Mouse (Mus musculus) heart, adult 11 months (tissue): ENCODE measurements around the gene Arfgef2.

ENCODE experiments used
- DNase-seq: peaks from one replicate; pipeline ENCODE4 v3.0.0; 2022

Gene Arfgef2

GRCm38 (mm10) chr2:166805250-166806172 lies at the start of gene Arfgef2:
Gene Arfgef2, plus strand, starts transcription at chr2:166805588.
- peak; percentile 99 for DNase-seq

- DNase-seq: no peak
These were observed 47.4 kb upstream of the Arfgef2 start for GRCm38 (mm10) chr2:166757969-166758368.

- no peak for DNase-seq
These were observed 41.3 kb upstream of the Arfgef2 start for GRCm38 (mm10) chr2:166764051-166764450.

- no peak for DNase-seq
These were observed 37.8 kb upstream of the Arfgef2 start for GRCm38 (mm10) chr2:166767591-166767990.

GRCm38 (mm10) chr2:166771396-166771795 lies 34.0 kb upstream of the Arfgef2 start:
- DNase-seq: peak; percentile 97

- DNase-seq: peak; percentile 93
These were observed 31.8 kb upstream of the Arfgef2 start for GRCm38 (mm10) chr2:166773587-166773986.

- no peak for DNase-seq
These were observed 31.1 kb upstream of the Arfgef2 start for GRCm38 (mm10) chr2:166774275-166774674.

GRCm38 (mm10) chr2:166775357-166775893 lies 30.0 kb upstream of the Arfgef2 start:
- no peak for DNase-seq

GRCm38 (mm10) chr2:166776272-166776671 lies 29.1 kb upstream of the Arfgef2 start:
- DNase-seq: no peak

- DNase-seq: no peak
These were observed 25.4 kb upstream of the Arfgef2 start for GRCm38 (mm10) chr2:166779956-166780355.

- DNase-seq: peak; percentile 93
These were observed 24.3 kb upstream of the Arfgef2 start for GRCm38 (mm10) chr2:166780980-166781578.

GRCm38 (mm10) chr2:166784376-166784775 lies 21.0 kb upstream of the Arfgef2 start:
- DNase-seq: no peak

GRCm38 (mm10) chr2:166786353-166787004 lies 18.9 kb upstream of the Arfgef2 start:
- peak; percentile 99 for DNase-seq

GRCm38 (mm10) chr2:166791738-166792137 lies 13.7 kb upstream of the Arfgef2 start:
- DNase-seq: no peak

GRCm38 (mm10) chr2:166792355-166792754 lies 13.0 kb upstream of the Arfgef2 start, which contains the start of gene Trp53rkb:
Gene Trp53rkb, plus strand, starts transcription at chr2:166792531.
- DNase-seq: no peak

GRCm38 (mm10) chr2:166793542-166794214 lies 11.7 kb upstream of the Arfgef2 start:
- peak; percentile 98 for DNase-seq

GRCm38 (mm10) chr2:166799615-166800472 lies 5.5 kb upstream of the Arfgef2 start:
- DNase-seq: no peak

- DNase-seq: no peak
These were observed 4.9 kb upstream of the Arfgef2 start for GRCm38 (mm10) chr2:166800473-166800857.

- peak; percentile 91 for DNase-seq
These were observed 4.0 kb upstream of the Arfgef2 start for GRCm38 (mm10) chr2:166801436-166801835.

- DNase-seq: no peak
These were observed 2.1 kb upstream of the Arfgef2 start for GRCm38 (mm10) chr2:166803298-166803697.

- DNase-seq: no peak
These were observed 851 bp downstream of the Arfgef2 start for GRCm38 (mm10) chr2:166806173-166806705.
